Mouse (Mus musculus) brown adipose tissue, adult 24 weeks (tissue): ENCODE measurements around the gene Gm20479. TPM values are rescaled to one million over a fixed set of nuclear protein-coding genes. Genes with fewer than 3 reads are reported as not detected.

ENCODE experiments used
- H3K27ac ChIP-seq: fragments of 200-500 bp; replicated peaks from 2 replicates; pipeline ENCODE4 v1.5.1; 2012; ENCODE audit warnings: low read depth, mild to moderate bottlenecking, low read length
- H3K4me1 ChIP-seq: fragments of 200-500 bp; 2 replicates; pipeline ENCODE4 v1.6.1; 2012; ENCODE audit warnings: low read length, mixed read lengths; ENCODE audit not compliant: control insufficient read depth, insufficient read depth, insufficient read length
- H3K4me3 ChIP-seq: fragments of 200-500 bp; 2 replicates; pipeline ENCODE4 v1.5.1; 2012; ENCODE audit warnings: low read depth, mild to moderate bottlenecking, low read length, moderate library complexity; ENCODE audit not compliant: insufficient read depth
- polyA plus RNA-seq: library from polyadenylated mRNA; stranded (reverse); fragments of >200 nt; gene quantifications from 2 replicates; pipeline ENCODE4 v1.2.4, GENCODE M21; 2012; ENCODE audit not compliant: missing spikeins, insufficient read depth, insufficient read length

The Gm20479 gene
- polyA plus RNA-seq, 1 experiment, result 3.5 TPM

GRCm38 (mm10) chr7:27356248-27356647, 971 bp downstream of the Gm20479 start:
- peak overlapping the region; percentile 9 for H3K27ac ChIP-seq
- H3K4me3 ChIP-seq, result peak overlapping the region; percentile 53
- peaks cover 2% of the 10 kb centered on the region; the same call in 1 of the 2 replicates for H3K4me1 ChIP-seq

- Histone ChIP-seq H3K27ac (peak within 1 kb of the TSS; percentile 92), H3K4me3 (peak within 1 kb of the TSS; percentile 67), H3K4me1 (peaks cover 2% of the 10 kb centered on the region; the same call in 1 of the 2 replicates)
Observed at GRCm38 (mm10) chr7:27355745-27356240, 1.4 kb downstream of the Gm20479 start, which contains the start of gene Shkbp1. Shkbp1 (minus strand) TSS chr7:27356019.

- Histone ChIP-seq H3K27ac (no peak overlapping the region), H3K4me3 (peak overlapping the region; percentile 67)
Observed at GRCm38 (mm10) chr7:27355261-27355660, 2.0 kb downstream of the Gm20479 start.

GRCm38 (mm10) chr7:27354783-27355182, 2.4 kb downstream of the Gm20479 start:
- no peak overlapping the region for H3K27ac ChIP-seq
- peaks cover 2% of the 10 kb centered on the region; the same call in 1 of the 2 replicates for H3K4me1 ChIP-seq
- peak overlapping the region; percentile 67; the same call in 1 of the 2 replicates for H3K4me3 ChIP-seq

More at GRCm38 (mm10) chr7:27355261-27355660, 2.0 kb downstream of the Gm20479 start:
- peaks cover 2% of the 10 kb centered on the region; the same call in 1 of the 2 replicates for H3K4me1 ChIP-seq

- no peak overlapping the region for H3K4me3 ChIP-seq
- peaks cover 2% of the 10 kb centered on the region; the same call in 1 of the 2 replicates for H3K4me1 ChIP-seq
- H3K27ac ChIP-seq, result no peak overlapping the region
Observed at GRCm38 (mm10) chr7:27354144-27354543, 3.1 kb downstream of the Gm20479 start.

GRCm38 (mm10) chr7:27345444-27345843, 11.8 kb downstream of the Gm20479 start:
- no peaks in the 10 kb centered on the region for H3K4me1 ChIP-seq
- H3K4me3 ChIP-seq, result no peak overlapping the region
- H3K27ac ChIP-seq, result no peak overlapping the region

- no peaks in the 10 kb centered on the region for H3K4me1 ChIP-seq
- H3K27ac ChIP-seq, result no peak overlapping the region
- H3K4me3 ChIP-seq, result no peak overlapping the region
Observed at GRCm38 (mm10) chr7:27342595-27342994, 14.6 kb downstream of the Gm20479 start.

GRCm38 (mm10) chr7:27339519-27339918, 17.7 kb downstream of the Gm20479 start:
- no peak overlapping the region for H3K4me3 ChIP-seq
- H3K27ac ChIP-seq, result no peak overlapping the region
- no peaks in the 10 kb centered on the region for H3K4me1 ChIP-seq

GRCm38 (mm10) chr7:27339114-27339513, 18.1 kb downstream of the Gm20479 start:
- no peak overlapping the region for H3K4me3 ChIP-seq
- no peak overlapping the region for H3K27ac ChIP-seq
- H3K4me1 ChIP-seq, result no peaks in the 10 kb centered on the region

GRCm38 (mm10) chr7:27337175-27337853, 19.9 kb downstream of the Gm20479 start, which contains the start of gene Ltbp4:
Ltbp4 (minus strand) TSS chr7:27337692.
- H3K4me1 ChIP-seq, result no peaks in the 10 kb centered on the region
- H3K4me3 ChIP-seq, result no peak within 1 kb of the TSS; the same call in 1 of the 2 replicates
- no peak within 1 kb of the TSS for H3K27ac ChIP-seq

GRCm38 (mm10) chr7:27335928-27336823, 21.0 kb downstream of the Gm20479 start:
- no peak overlapping the region for H3K27ac ChIP-seq
- 0 out of 2 replicates have a peak overlapping the region, but pooled peaks have one; percentile 8 for H3K4me3 ChIP-seq
- no peaks in the 10 kb centered on the region for H3K4me1 ChIP-seq

GRCm38 (mm10) chr7:27335011-27335720, 22.1 kb downstream of the Gm20479 start:
- H3K4me3 ChIP-seq, result no peak overlapping the region; the same call in 1 of the 2 replicates
- H3K4me1 ChIP-seq, result no peaks in the 10 kb centered on the region
- H3K27ac ChIP-seq, result peak overlapping the region; percentile 87

GRCm38 (mm10) chr7:27334405-27334911, 22.8 kb downstream of the Gm20479 start:
- Histone ChIP-seq H3K27ac (peak overlapping the region; percentile 96), H3K4me1 (peaks cover 2% of the 10 kb centered on the region; the same call in 1 of the 2 replicates), H3K4me3 (peak overlapping the region; percentile 40)

GRCm38 (mm10) chr7:27333316-27333941, 23.8 kb downstream of the Gm20479 start:
- peak overlapping the region; percentile 91 for H3K27ac ChIP-seq

More at GRCm38 (mm10) chr7:27333316-27333941, 23.8 kb downstream of the Gm20479 start:
- Histone ChIP-seq H3K4me3 (peak overlapping the region; percentile 65), H3K4me1 (peaks cover 8% of the 10 kb centered on the region)
